Mouse (Mus musculus) thymus, postnatal 10 days (tissue): ENCODE data around the gene Zcchc7.
A peak's percentile ranks its signal among the peaks of the same experiment; 100 is the strongest.

Experiments used
- DNase-seq, 2 experiments: peaks; one replicate each; pipeline ENCODE4 v3.0.0; 2021; ENCODE audit warnings: low spot score in 2 of 2

The Zcchc7 gene

DNA sequence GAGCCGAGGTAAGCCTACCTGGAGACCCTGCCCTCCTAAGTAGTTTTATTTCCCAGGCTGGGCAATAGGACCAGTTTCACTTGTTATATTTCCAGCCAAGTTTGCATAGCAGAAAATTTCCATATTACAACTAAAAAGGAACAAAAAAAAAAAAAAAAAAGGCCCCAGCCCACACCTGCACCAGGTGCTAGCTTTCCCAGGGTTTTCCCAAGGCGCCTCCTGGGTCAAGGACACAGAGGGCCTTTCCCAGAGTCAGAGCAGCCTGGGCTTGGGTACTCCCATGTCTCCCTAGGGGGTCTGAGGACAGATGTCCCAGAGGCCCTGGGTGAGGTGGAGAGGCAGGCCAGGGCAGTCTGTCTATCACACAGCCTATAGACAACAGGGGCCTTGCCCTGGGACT lies 209.5 kb downstream of the Zcchc7 start:
- DNase-seq: no peak

DNA sequence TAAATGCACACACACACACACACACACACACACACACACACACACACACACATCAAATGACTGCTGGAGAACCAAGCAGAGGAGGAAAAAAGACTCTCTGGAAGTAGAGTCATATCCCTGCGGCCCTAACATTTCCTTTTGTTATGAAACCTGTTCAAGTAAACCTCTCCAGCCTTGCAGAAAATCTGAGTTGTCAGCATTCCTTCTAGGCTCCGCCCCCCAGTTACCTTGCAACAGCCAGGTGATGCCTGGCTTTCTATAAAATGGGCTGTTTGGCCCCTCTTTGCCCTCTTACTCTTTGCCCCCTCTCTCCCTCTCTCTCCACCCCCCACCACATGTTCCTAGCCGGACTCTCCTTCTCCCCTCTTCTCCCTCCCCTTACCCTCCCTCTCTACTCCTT lies 210.1 kb downstream of the Zcchc7 start:
- no peak for DNase-seq

DNA sequence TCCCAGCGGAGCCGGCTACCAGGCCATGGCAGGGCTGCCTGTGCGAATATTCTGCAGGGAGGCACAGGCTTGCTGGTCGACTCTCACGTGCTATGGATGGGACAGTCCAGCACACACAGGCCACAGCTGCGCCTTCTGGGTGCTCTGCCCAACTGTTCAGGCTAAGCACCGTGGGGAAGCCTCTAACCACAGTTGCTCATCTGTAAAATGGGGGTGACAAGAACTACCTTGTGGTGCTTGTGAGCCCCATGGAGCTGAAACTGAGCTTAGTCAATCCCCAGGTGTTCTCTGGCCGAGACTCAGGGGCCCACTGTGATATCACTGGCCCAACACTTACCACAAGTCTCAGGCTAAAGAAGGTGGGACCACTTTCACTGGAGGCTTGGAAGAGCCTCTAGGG lies 211.7 kb downstream of the Zcchc7 start:
- no peak for DNase-seq

DNA sequence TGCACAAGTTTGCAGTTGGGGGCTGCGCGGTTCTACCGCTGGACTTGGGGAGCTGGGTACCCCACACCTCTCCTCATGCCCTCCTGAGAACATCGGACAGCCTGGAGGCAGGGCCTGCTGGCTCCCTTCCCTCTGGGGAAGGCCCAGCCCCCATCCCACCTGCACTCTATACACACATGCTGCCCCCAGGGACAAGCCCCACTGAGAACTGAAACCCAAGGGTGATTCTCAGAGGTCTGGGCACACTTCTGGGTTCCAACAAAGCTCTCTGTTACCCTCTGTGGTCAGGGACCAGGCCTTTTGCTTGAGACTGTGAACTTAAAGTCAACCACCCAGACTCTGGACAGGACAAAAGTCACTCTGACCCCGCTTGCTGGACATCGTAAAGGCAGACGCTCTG lies 214.4 kb downstream of the Zcchc7 start:
- no peak for DNase-seq

DNA sequence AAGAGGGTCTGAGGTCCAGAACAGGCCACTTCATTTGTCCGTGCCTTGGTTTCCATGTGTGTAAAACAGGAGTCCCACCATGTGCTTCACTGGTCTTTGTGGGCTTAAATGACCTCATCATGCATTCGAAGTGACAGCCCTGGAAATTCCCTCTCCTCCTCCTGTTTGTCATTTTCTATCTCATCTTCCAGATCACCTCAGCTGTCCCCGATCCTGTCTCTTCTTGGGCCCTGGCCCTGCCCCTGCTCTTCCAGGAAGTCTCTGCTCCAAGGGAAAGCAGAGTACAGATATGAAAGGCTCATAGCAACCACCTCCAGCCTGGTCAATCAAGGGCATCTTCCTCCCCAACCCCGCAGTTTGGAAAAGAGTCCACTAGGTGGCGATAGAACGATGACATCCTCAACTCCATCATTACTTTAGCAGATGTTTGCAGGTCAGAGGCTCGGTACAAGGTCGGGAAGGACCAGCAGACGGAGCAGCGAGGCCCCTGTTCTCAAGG lies 215.0 kb downstream of the Zcchc7 start:
- peak in 1 of 2 experiments; percentile 50 for DNase-seq

DNA sequence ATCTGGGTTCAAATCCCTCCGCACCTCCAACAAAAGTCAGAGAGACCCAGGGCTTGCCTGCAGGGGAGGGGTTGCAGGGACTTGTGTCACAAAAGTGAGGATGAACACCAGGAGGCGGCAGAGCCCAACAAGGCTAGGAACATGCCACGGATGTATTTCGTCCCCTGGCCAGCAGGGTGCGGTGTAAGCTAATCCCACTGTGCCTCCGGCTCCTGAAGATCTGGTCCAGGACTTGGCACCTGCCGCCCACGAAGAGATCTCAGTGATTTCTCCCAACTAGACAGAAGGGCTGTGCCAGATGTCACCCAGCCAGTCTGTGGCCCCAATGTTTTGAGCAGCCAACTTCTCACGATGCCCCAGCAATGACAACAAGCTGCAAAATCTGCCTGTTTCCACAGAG lies 217.8 kb downstream of the Zcchc7 start:
- DNase-seq: peak; percentile 84 to 94

DNA sequence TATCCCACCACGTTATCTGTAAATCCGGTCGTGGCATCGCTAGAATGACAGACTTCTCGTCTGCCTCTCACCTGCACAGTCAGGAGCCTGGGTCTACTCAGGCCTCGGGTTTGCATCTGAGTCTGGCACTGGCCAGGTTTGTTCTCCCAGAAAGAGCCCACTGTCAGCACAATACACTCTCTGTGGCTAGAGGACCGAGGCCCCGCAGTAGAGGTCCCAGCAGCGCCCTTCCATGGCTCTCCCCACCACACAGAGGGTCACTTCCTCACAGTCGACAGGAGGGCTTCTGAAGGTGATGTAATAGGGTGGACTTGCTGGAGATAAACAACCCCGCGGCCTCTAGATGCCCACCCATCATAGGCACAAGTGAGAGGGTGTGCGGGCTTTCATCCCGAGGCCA lies 218.2 kb downstream of the Zcchc7 start:
- DNase-seq: no peak

DNA sequence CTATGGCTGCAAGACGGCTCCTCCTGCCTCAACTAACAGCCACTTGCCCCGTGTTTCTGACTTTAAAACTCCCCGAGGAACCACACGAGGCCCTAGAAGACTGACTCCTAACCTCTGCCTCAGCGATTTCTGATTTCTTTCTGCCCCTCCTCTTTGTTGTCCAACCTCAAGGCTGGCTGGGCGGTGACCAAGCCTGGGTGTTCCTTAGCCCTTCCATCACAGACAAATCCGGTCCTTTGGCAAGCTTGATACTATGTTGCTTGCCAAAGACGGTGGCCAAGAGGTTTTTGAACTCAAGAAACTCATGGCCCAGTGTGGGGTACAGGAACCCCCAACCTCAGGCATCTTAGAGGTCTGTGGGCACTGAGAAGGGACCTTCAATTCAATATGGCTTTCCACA lies 218.7 kb downstream of the Zcchc7 start:
- DNase-seq: no peak

DNA sequence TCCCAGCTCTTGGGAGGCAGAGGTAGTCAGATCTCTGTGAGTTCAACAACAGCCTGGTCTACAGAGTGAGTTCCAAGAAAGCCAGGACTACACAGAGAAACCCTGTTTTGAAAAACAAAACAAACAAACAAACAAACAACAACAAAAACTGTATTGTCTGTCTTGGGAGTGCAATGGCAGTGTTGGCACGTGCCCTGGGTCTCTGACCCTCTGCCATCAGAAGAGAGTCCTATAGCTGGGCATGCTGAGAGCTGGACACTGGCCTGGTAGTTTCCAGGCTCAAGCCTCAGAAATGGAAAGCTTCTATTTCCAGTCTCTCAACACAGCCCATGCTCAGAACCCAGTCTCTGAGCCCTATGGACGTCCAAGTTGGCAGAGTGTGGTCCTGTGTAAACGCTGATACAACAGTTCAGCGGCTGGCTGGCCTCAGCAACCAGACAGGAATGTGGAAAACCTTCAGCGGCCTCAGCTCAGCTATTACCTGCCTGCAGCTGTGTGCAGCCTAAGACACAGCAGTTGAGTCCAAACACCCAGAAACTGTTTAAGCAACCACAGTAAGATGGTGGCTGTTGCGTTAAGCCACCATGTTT lies 220.4 kb downstream of the Zcchc7 start:
- no peak for DNase-seq

DNA sequence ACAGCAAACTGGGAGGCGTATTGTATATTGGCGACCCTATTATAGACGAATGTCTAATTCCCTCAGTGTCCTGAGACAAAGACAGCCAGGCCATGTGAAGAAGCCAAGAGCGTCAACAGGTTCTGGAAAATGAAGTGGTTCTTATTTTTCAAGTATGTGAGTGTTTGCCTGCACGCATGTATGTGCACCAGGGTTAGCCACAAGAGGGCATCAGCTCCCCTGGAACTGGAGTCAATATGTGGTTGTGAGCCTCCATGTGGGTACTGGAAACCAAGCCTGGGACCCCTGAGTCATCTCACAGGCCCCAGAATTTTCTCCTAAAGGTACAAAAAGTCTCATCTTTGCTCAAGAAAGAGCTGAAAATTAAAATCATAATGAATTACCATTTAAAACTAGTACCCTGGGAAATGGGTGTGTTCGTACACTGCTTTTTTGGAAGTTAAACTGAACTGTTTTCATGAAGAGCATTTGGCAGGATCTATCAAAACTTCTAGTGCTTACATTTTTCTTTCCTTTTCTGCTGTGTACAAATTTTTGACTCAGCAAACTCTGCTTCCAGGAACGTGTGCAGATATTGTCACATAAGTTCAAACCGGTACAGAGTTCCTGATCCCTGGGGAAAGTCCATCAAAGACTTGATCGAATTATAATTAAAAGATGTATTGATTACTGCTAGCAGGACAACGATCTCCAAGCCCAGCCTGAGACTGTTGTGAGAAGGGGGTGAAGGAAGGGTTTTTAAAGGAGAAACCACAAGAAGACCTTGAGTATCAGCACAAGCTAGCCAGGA lies 221.4 kb downstream of the Zcchc7 start:
- no peak for DNase-seq

DNA sequence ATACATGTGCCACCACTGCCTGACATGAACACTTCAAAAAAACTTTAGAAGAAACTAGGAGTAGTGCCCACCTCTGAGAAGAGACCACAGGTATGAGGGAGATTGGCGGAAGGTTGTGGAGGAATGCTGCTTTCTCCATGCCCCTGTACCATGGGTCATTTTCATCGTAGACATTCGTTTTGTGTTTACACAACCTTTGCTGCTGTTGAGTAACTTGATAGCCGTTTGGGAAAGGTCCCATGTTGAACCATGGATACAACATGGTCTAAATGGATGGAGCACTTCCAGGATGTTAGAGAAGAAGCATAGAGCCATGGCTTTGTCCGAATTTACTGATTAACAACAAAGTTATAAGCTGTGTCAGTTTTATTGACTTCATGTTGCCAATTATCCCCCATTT lies 222.5 kb downstream of the Zcchc7 start:
- no peak for DNase-seq

DNA sequence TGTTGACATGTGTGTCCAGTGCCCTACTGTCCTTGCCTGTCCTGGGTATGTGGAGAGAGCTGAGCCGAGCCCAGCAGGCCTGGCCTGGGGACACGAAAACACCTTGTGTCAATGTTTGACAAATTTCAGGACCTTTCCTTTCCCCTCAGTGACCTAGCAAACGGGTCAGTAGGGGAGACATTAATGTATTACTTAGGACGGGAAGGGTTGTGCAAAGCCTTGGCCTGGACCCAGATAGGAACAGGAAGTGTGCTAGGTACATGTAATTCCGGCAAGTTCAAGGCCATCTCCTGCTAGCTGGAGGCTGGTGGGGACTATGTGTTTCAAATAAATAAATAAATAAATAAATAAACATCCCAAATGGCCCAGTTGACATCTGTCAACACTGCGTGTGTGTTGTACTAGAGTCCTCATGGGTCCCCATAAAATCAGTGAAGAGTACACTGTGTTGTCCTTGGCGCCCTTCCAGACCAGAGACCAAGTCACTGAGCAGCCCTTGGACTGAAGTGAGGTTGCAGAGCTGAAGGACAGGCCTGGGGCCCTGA lies 224.2 kb downstream of the Zcchc7 start:
- DNase-seq: no peak

DNA sequence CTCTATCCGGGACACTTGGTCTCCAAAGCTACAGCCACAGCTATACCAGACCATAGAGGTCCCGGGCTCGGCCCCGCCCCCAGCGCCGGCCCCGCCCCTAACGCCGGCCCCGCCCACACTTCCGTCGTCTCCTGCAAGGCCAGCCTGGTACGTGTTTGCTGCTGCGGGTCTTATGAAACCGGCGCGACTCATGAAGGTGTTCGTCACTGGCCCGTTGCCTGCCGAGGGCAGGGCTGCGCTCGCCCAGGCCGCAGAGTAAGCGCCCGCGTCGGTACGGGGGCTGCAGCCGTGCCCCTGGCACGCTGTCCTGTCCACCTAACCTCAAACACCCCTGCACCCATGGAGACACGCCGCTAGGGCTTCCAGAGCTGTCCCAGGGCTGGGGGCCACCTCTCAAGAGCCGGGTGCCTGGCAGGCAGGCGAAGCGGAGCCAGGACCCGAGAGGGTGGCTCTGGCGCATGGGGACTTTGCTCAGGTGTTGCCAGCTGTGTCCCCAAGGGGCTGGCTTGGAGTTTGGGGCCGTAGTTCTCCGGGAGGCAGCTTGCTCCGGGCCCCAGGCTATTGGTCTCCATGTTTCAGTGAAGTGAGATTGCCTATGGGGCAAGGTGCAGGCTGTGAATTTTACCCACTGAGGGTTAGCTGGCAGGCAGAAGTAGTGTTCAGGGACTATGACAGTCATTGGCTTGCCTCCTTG lies 225.8 kb downstream of the Zcchc7 start, which contains the start of gene Grhpr:
Grhpr (plus strand) TSS at position 116 of the 694 bp plus-strand sequence.
- peak; percentile 73 to 84 for DNase-seq
